Mouse (Mus musculus) kidney, embryonic 14.5 days (tissue): Measurements from ENCODE around the gene Teddm1a. TPM values are rescaled to one million over a fixed set of nuclear protein-coding genes. Genes with fewer than 3 reads are reported as not detected.

Experiments
- ATAC-seq: fragments of 200-750 bp; cut with Nextera tagmentation; 2 replicates; pipeline ENCODE4 v1.8.0; 2017; ENCODE audit warnings: moderate number of reproducible peaks, mild to moderate bottlenecking, moderate TSS enrichment, moderate library complexity; ENCODE audit not compliant: low FRiP score, low TSS enrichment
- H3K27ac ChIP-seq: fragments of 300-500 bp; sonication (generic); 2 replicates; pipeline ENCODE4 v1.5.1; 2014; ENCODE audit warnings: low read depth, mild to moderate bottlenecking, low read length, moderate library complexity, mixed read lengths
- H3K27me3 ChIP-seq: fragments of 300-500 bp; sonication (generic); 2 replicates; pipeline ENCODE4 v1.6.1; 2014; ENCODE audit warnings: mild to moderate bottlenecking, low read length; ENCODE audit not compliant: control insufficient read depth, insufficient read depth
- H3K36me3 ChIP-seq: fragments of 300-500 bp; sonication (generic); 2 replicates; pipeline ENCODE4 v1.6.1; 2014; ENCODE audit warnings: low read length, mixed read lengths; ENCODE audit not compliant: control insufficient read depth, insufficient read depth
- H3K4me1 ChIP-seq: fragments of 300-500 bp; sonication (generic); 2 replicates; pipeline ENCODE4 v1.6.1; 2014; ENCODE audit warnings: low read length, mixed read lengths; ENCODE audit not compliant: control insufficient read depth, insufficient read depth
- H3K4me2 ChIP-seq: fragments of 300-500 bp; sonication (generic); replicated peaks from 2 replicates; pipeline ENCODE4 v1.6.1; 2014; ENCODE audit warnings: low read depth, mild to moderate bottlenecking, low read length
- H3K4me3 ChIP-seq: fragments of 300-500 bp; sonication (generic); 2 replicates; pipeline ENCODE4 v1.5.1; 2014; ENCODE audit warnings: mild to moderate bottlenecking, low read length
- H3K9ac ChIP-seq: fragments of 300-500 bp; sonication (generic); 2 replicates; pipeline ENCODE4 v1.6.1; 2014; ENCODE audit warnings: low read depth, mild to moderate bottlenecking, low read length, moderate library complexity
- H3K9me3 ChIP-seq: fragments of 300-500 bp; sonication (generic); 2 replicates; pipeline ENCODE4 v1.6.1; 2016; ENCODE audit warnings: low read length; ENCODE audit not compliant: control insufficient read depth
- WGBS: fragments of 180-500 bp; shearing (Covaris S2); extraction: QIAGEN DNeasy Blood & Tissue Kit; methylation state at CpG from one replicate; pipeline ENCODE4 v1.1.7; 2014; 5-methylcytosine and 5-hydroxymethylcytosine counted together
- polyA plus RNA-seq: library from polyadenylated mRNA; unstranded; fragments of >200 nt; fragmentation: Nextera tagmentation; extraction: Ambion mirVana; gene quantifications from 2 replicates; pipeline ENCODE4 v1.2.1, GENCODE M21; 2014

The Teddm1a gene
- polyA plus RNA-seq, 1 experiment from 2014 or later, result not detected

GRCm38 (mm10) chr1:153910423-153910822 lies 18.9 kb downstream of the Teddm1a start:
- WGBS, result 88% methylated on average over 5 of the region's 5 CpGs
- H3K4me2 ChIP-seq, result no peak overlapping the region
- peaks cover 43% of the 10 kb centered on the region for H3K36me3 ChIP-seq
- no peak overlapping the region for H3K9ac ChIP-seq
- no peaks in the 10 kb centered on the region for H3K4me1 ChIP-seq
- no peaks in the 10 kb centered on the region for H3K27me3 ChIP-seq
- H3K4me3 ChIP-seq, result no peak overlapping the region
- no peak for ATAC-seq
- 0 out of 2 replicates have a peak, but pooled peaks cover 3% of the 10 kb centered on the region for H3K9me3 ChIP-seq
- H3K27ac ChIP-seq, result no peak overlapping the region

GRCm38 (mm10) chr1:153911276-153911795 lies 19.8 kb downstream of the Teddm1a start:
- Histone ChIP-seq H3K27ac (no peak overlapping the region; the same call in 1 of the 2 replicates), H3K4me3 (no peak overlapping the region), H3K4me1 (no peaks in the 10 kb centered on the region), H3K27me3 (no peaks in the 10 kb centered on the region), H3K9me3 (0 out of 2 replicates have a peak, but pooled peaks cover 3% of the 10 kb centered on the region), H3K9ac (no peak overlapping the region), H3K4me2 (no peak overlapping the region), H3K36me3 (peaks cover 34% of the 10 kb centered on the region)
- ATAC-seq, result no peak
- WGBS, result 91% methylated on average over 6 of the region's 6 CpGs

GRCm38 (mm10) chr1:153913869-153914268 lies 22.3 kb downstream of the Teddm1a start:
- Histone ChIP-seq H3K36me3 (peaks cover 9% of the 10 kb centered on the region; the same call in 1 of the 2 replicates), H3K4me3 (no peak overlapping the region), H3K4me1 (no peaks in the 10 kb centered on the region), H3K27me3 (no peaks in the 10 kb centered on the region), H3K4me2 (no peak overlapping the region), H3K9ac (no peak overlapping the region), H3K9me3 (0 out of 2 replicates have a peak, but pooled peaks cover 3% of the 10 kb centered on the region), H3K27ac (no peak overlapping the region)
- 88% methylated on average over 3 of the region's 3 CpGs for WGBS
- no peak for ATAC-seq

DNA sequence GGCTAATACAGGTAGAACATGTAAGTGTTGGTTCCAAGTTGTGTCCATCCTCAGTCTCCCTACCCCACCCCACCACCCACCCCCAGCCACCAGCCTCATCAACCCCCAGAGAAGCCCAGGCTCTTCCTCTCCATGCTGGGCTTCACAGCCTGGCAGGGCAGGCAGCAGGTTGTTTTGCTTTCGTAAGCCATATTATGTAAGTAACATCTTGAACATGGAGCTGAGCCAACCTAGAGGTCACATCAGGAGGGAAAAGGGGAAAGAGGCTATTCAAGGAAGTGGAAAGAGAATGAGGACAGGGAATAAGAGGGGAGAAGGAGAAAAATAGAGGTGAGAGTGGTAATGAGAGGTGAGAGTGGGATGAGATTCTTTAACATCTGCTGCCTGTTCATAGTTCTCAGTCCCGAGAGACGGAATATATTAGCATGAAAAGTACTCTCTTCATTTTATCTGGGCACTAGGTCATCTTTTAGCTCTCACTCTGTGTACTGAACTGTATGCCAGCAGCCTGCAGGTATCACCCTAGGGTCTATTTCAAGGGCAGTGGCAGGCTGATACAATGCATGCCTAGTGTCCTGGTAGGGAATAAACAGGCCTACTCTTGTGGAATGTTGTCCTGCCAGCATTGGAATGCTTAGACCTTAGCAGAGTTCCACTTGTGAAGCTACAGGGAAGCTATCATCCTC lies 27.1 kb downstream of the Teddm1a start:
- H3K4me1 ChIP-seq, result no peaks in the 10 kb centered on the region
- H3K27ac ChIP-seq, result no peak overlapping the region
- 0 out of 2 replicates have a peak, but pooled peaks cover 3% of the 10 kb centered on the region for H3K9me3 ChIP-seq
- H3K9ac ChIP-seq, result no peak overlapping the region
- 89% methylated on average over 3 of the region's 3 CpGs for WGBS
- no peaks in the 10 kb centered on the region for H3K36me3 ChIP-seq
- ATAC-seq, result no peak
- H3K27me3 ChIP-seq, result no peaks in the 10 kb centered on the region
- H3K4me3 ChIP-seq, result no peak overlapping the region
- H3K4me2 ChIP-seq, result no peak overlapping the region

DNA sequence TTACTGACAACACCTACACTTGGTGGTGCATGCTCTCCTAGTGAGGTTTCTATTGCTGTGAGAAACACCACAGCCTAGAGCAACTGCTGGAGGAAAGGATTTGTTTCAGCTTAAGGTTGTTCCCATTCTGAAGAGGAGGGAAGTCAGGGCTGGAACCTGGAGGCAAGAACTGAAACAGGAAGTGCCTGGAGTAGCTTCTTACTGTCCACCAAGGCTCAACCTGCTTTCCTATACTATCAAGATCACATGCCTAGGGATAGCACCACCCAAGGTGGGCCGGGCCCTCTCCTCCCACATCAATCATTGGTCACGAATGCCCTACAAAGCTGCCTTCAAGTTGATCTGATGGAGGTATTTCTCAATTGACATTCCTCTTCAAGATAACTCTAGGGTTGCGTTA lies 30.1 kb downstream of the Teddm1a start:
- Histone ChIP-seq H3K27ac (no peak overlapping the region), H3K4me3 (no peak overlapping the region), H3K9ac (no peak overlapping the region), H3K9me3 (no peaks in the 10 kb centered on the region), H3K4me1 (no peaks in the 10 kb centered on the region), H3K27me3 (no peaks in the 10 kb centered on the region), H3K36me3 (no peaks in the 10 kb centered on the region), H3K4me2 (no peak overlapping the region)
- ATAC-seq, result no peak
- 93% methylated on average over 3 of the region's 3 CpGs for WGBS

DNA sequence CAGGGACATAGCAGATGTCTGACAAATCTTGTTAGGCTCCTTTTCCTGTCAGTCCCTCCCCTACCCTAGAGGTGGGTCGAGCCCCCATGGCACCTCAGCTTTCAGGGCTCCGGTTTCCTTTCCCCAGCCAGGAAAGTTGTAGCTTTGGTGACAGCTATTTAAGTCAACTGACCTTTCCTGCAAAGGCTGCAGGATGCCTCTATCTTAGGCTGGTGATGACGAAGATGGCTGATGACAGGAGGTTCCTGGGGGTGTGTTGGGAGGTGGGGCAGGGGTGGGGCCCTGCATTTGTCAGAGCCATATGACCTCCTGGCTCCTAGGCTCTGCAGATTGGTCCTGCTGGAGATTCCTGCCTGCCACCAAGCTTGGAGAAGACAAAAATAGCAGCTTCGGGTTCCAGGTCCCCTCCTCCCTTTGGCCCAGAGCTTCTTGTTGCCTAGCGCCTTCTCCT lies 31.1 kb downstream of the Teddm1a start:
- no peaks in the 10 kb centered on the region for H3K4me1 ChIP-seq
- 31% methylated on average over 5 of the region's 5 CpGs for WGBS

DNA sequence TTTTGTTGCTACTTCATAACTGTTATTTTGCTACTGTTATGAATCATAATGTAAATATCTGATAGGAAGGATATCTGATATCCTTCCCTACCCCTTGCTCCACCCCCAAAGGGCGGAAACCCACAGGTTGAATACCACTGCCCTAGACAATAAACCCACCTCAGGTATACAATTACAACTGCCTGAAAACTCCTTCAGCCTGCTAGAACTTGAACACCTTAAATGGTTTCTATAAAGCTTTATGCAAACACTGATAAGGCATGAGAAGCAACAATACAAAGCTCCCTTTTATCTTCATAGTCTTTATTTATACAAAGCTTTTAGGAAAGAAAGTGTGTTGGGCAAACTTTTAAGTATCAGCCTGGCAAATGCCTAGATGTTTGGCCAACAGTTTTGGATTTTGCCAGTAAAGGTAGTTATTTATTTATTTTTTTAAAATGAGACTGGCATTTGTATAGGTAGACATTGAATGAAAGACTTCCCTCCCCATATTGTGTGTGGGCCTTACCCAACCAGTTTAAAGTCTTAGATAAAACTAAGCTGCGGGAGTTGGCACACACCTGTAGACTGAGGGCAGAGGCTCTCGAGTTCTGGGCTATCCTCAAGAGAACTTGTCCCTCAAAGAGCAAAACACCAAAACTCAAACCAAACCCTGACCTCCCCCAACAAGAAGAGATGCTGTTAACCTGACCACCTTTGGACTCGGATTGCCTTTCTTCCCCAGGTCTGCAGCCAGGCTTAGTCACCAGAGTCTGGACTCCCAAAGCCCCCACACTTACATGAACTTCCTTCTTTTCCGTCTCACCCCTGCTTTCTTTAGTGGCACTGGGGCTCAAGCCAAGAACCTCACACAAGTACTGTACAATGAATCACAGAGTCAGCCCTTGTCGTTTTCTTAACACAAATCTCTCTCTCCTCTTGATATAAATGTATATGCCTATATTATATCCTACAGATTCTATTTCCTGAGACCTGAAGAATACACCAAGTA lies 33.1 kb downstream of the Teddm1a start:
- no peak overlapping the region for H3K27ac ChIP-seq
- no peaks in the 10 kb centered on the region for H3K27me3 ChIP-seq
- no peaks in the 10 kb centered on the region for H3K9me3 ChIP-seq
- H3K4me1 ChIP-seq, result no peaks in the 10 kb centered on the region
- H3K9ac ChIP-seq, result no peak overlapping the region
- 81% methylated on average over 6 of the region's 6 CpGs for WGBS
- no peak for ATAC-seq
- no peak overlapping the region for H3K4me2 ChIP-seq
- no peaks in the 10 kb centered on the region for H3K36me3 ChIP-seq
- H3K4me3 ChIP-seq, result no peak overlapping the region

More for the DNA sequence above, 31.1 kb downstream of the Teddm1a start:
- H3K27me3 ChIP-seq, result no peaks in the 10 kb centered on the region
- H3K27ac ChIP-seq, result no peak overlapping the region
- ATAC-seq, result no peak
- no peak overlapping the region for H3K4me2 ChIP-seq
- H3K4me3 ChIP-seq, result no peak overlapping the region
- no peaks in the 10 kb centered on the region for H3K9me3 ChIP-seq
- no peak overlapping the region for H3K9ac ChIP-seq
- H3K36me3 ChIP-seq, result no peaks in the 10 kb centered on the region

DNA sequence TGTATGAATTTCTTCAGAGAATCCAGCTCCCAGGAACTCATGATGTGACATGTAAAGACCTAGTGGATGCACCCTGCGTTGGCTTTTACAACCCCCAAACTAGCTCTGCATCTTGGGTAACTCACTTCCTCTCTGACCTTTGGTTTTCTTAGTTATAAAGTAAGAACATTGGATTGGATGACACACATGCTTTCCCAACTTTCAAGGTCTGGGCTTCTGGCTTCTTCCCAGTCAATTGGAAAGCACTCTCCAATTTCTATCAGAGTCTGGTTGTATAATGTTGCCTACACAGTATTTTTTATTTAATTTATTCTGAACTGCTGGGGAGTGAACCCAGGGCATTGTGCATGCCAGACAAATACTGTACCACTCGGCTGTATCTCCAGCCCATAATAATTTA lies 38.9 kb downstream of the Teddm1a start:
- no peaks in the 10 kb centered on the region for H3K36me3 ChIP-seq
- H3K9ac ChIP-seq, result no peak overlapping the region
- no peak overlapping the region for H3K27ac ChIP-seq
- ATAC-seq, result no peak
- no peaks in the 10 kb centered on the region for H3K27me3 ChIP-seq
- no peak overlapping the region for H3K4me2 ChIP-seq
- H3K9me3 ChIP-seq, result no peaks in the 10 kb centered on the region
- WGBS, result 80% methylated on average over 2 of the region's 2 CpGs
- H3K4me1 ChIP-seq, result no peaks in the 10 kb centered on the region
- H3K4me3 ChIP-seq, result no peak overlapping the region
